Mouse (Mus musculus): Measurements from ENCODE around the gene Lmna.

Gene Lmna

DNA sequence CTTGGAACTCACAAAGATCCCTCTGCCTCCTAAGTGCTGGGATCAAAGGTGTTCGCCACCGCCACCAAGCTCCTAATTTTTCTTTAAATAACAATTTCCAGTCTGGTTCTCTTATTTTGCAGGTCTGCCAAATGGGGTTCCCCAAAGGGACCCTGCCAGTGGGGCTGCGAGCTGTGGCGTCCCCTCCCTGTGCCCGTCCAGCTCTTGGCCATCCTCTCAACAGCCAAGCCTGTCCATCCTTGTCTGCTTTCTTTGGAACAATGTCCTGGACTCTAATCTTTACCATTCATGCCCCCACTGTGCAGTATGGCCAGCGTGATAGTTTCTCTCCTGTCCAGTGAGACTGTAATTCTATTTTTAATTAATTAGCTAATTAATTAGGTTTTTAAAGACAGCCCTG, 11.4 kb upstream of the Lmna start:
- DNase-seq (ENCODE audit: low spot score in 2 of 2), result no peak

GRCm38 (mm10) chr3:88520078-88520477, 10.3 kb upstream of the Lmna start:
- DNase-seq (ENCODE audit: low spot score in 2 of 2), result no peak

- DNase-seq (ENCODE audit: low spot score in 2 of 2), result no peak
Observed at GRCm38 (mm10) chr3:88518411-88518810, 8.7 kb upstream of the Lmna start.

GRCm38 (mm10) chr3:88516407-88516806, 6.7 kb upstream of the Lmna start:
- DNase-seq (ENCODE audit: low spot score in 2 of 2), result no peak

GRCm38 (mm10) chr3:88515095-88515386, 5.3 kb upstream of the Lmna start:
- DNase-seq (ENCODE audit: low spot score in 2 of 2), result no peak

- DNase-seq (ENCODE audit: low spot score in 2 of 2), result no peak
Observed at GRCm38 (mm10) chr3:88514231-88515094, 4.7 kb upstream of the Lmna start.

DNA sequence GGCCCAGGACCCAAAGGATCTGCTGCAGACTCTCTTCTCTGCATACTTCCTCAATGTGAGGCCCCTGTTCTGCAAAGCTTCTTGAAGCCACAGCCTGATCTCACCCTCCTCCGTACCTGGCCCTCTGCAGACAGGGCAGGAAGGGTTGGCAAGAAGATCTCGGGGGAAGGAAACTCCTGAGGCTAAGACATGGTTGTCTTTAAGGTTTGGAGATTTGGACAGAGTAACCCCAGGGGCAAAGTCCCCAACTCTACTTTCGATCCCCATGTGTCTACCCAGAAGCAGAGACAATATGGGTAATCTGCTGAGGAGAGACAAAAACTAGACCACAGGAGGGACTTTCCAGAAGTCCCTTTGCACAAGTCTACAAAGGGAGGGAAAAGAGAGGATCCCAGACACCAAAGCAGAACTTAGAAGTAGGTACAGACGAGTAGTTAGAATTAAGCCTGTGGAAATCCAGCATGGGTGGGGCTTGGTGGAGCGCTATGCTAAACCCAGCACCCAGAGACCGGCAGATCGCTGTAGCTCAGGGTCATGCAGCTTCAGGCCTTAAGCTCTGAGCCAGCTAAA, 3.9 kb upstream of the Lmna start:
- DNase-seq (ENCODE audit: low spot score in 2 of 2), result no peak

DNA sequence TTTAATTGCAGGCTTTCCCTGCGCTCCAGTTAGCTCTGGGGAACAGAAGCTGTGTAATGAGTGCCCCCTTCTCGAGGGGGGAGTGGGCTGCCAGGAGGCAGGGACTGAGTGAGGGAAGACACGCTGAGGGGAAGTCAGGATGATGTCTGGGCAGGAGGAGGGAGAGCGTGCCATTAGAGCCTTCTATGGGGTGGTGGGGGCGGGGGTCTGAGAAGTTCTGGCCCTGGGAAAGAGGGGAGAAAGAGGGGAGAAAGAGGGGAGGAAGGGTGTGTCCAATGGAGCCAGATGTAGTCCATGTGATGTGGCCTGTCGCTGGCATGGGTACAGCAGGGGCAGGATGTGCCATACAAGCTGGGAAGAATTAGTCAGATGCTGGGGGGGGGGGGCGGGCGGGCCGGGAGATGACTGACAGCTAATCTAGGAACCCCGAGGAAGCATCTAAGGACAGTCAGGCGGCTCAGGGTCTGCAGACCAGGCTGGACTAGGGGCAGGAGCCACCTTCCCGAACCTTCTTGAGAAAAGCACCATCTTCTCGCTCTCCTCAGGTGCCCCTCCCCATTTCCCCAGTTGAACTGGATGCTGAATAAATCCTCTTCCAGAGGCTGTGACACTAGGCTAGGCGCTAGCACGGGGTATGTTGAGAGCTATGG, 3.3 kb upstream of the Lmna start:
- DNase-seq (ENCODE audit: low spot score in 2 of 2), result no peak

DNA sequence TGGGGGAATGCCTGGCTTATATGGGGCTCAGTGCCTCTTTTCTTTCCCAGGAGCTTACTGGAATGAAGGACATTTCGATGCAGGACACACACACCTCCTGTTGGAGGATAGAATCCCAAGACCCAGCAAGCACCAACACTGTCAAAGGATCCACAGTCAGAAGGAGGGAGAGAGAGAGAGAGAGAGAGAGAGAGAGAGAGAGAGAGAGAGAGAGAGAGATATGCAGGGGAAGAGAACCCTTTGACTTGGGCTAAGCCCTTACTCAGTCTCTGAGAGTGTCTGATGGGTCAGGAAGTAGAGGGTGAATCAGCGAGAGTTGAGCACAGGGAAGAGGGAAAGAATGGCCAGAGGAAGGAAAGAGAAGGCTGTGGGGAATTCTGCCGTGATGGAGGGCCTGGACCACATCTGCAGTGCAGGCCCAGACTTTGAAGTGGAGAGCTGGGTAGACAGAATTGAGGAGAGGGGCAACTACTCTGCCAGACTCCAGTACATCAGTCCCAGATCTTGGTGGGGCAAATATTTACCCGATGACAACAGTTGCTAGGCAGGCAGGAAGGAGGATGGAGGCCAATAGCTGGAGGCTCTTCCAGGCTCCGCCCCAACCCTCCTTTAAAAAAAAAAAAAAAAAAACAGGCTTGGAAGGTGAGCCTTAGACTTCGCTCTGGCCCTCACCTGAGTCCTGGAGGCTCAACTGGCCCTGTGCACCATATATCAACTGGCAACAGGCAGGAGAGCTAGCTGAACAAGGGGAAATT, 2.6 kb upstream of the Lmna start:
- DNase-seq (ENCODE audit: low spot score in 2 of 2), result no peak

- no peak for DNase-seq (ENCODE audit: low spot score in 2 of 2)
Observed at GRCm38 (mm10) chr3:88511559-88511958, 1.8 kb upstream of the Lmna start.

DNA sequence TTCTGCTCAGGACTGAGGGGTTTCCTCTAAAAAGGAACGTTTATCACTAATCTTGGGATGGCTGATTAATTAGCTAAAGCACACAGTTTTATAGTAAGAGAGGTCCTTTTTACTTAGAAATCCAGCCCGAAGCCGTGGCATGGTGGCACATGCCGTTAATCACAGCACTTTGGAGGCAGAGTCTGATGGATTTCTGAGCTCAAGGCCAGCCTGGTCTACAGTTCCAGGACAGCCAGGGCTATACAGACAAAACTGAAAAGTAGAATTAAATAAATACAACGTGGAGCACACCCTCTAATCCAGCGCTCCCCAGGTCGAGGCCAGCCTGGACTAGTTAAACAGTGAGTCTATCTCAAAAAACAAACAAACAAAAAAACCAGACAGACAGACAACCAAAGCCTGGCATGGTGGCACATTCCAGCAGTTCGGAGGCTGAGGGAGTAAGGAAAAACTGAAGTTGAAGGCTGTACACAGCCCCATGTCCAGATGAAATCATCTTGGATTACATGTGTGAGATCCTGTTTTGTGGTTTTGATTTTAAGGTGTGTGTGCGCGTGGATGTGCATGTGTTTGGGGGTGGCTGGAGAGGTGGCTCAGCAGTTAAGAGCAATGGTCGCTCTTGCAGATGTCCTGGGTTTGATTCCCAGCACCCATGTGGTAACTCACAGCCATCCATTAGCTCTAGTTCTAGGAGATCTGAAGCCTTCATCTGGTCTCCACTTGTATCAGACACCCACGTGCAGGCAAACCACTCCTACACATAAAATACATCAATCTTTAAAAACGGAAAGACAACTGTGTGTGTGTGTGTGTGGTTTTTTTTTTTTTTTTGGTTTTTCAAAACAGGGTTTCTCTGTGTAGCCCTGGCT, 899 bp upstream of the Lmna start:
- no peak for DNase-seq (ENCODE audit: low spot score in 2 of 2)

- no peak for DNase-seq (ENCODE audit: low spot score in 2 of 2)
Observed at GRCm38 (mm10) chr3:88509250-88509649, 506 bp downstream of the Lmna start.

DNA sequence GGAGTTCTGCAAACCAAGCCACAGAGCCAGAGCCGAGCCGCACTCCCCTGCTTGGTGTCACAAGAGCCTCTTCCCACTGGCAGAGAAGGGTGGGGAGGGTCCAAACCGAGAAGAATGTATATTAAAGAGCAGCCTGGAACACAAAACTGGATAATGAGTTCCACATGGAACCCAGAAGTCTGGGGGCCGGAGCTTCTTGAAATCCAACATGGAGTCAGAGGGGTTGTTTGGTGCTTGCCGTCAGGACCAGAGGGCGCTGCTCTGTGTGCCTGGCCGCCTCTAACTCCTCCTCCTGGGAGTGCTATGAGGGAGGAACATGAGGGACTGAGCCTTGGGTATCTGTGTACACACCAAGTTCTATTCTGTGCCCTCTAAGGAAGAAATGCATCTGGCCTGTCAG, 4.0 kb downstream of the Lmna start:
- DNase-seq (ENCODE audit: low spot score in 2 of 2), result no peak

GRCm38 (mm10) chr3:88505081-88505480, 4.7 kb downstream of the Lmna start:
- DNase-seq (ENCODE audit: low spot score in 2 of 2), result no peak

- DNase-seq (ENCODE audit: low spot score in 2 of 2), result no peak
Observed at GRCm38 (mm10) chr3:88503881-88504746, 5.6 kb downstream of the Lmna start.

DNA sequence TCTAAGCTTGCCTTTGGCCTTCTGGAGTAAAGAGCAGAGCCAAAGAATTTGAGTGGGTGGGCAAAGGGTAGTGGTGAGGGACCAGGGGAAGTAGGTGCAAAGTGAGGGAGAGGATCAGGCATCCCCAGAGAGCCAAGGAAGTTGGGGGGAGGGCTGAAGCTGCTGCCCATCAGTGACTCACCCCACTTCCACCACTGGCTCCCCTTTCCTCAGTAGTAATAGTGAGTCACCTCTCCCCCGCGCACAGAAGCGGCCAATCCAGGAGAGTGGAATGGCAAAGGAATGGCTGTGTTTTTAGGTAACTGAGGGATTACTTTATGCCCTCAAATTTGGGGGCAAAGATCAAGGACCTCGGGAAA, 6.3 kb downstream of the Lmna start:
- no peak for DNase-seq (ENCODE audit: low spot score in 2 of 2)

DNA sequence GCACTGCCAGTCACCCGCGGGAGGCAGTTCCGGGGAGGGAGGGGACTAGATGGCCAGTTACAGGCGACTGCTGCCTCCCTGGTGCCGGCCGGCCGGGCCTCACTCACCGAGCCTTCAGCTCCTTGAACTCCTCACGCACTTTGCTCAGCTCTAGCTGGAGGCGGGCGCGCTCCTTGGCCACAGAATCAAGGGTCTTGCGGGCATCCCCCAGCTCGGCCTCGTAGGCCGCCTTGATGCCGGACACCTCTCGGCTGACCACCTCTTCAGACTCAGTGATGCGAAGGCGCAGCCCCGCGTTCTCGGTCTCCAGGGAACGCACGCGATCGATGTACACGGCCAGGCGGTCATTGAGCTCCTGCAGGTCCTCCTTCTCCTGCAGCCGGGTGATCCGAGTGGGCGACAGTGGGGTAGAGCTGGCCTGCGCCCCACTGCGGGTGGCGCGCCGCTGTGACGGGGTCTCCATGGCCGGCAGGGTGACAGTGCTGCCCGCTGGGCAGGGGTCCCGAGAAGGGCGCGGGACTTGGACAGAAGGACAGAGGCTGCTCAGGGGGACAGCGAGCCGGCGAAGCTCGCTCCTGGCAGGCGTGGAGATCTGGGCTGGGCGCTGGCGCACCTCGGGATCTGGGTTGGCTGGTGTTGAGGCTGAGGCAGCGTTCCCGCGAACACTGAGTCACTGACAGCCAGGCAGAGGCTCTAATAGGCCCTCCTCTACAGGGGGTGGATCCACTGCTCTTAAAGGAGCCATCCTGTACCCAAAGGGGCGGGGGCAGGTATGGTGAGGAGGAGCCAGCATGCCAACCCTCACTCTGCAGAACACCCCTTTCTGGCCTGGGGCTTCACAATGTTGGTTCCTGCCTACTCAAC, 6.9 kb downstream of the Lmna start:
- DNase-seq (ENCODE audit: low spot score in 2 of 2), result peak; percentile 84 to 91

- DNase-seq (ENCODE audit: low spot score in 2 of 2), result no peak
Observed at GRCm38 (mm10) chr3:88502031-88502571, 7.7 kb downstream of the Lmna start.

- DNase-seq (ENCODE audit: low spot score in 2 of 2), result no peak
Observed at GRCm38 (mm10) chr3:88501366-88502030, 8.3 kb downstream of the Lmna start.

Data from spleen, postnatal 4 days (tissue).